Mouse (Mus musculus) heart, embryonic 12.5 days (tissue): ENCODE results near the gene Mrps36. TPM values are rescaled to one million over a fixed set of nuclear protein-coding genes. Genes with fewer than 3 reads are reported as not detected.

Experiments used
- ATAC-seq: fragments of 200-750 bp; cut with Nextera tagmentation; 2 replicates; pipeline ENCODE4 v1.8.0; 2017; ENCODE audit warnings: moderate TSS enrichment, moderate library complexity; ENCODE audit not compliant: insufficient number of reproducible peaks, low FRiP score
- H3K27ac ChIP-seq: fragments of 300-500 bp; sonication (generic); 2 replicates; pipeline ENCODE4 v1.5.1; 2016; ENCODE audit warnings: mild to moderate bottlenecking, moderate library complexity; ENCODE audit not compliant: poor library complexity, severe bottlenecking
- H3K27me3 ChIP-seq: fragments of 300-500 bp; sonication (generic); replicated peaks from 2 replicates; pipeline ENCODE4 v1.6.1; 2016; ENCODE audit warnings: mild to moderate bottlenecking, moderate library complexity
- H3K36me3 ChIP-seq: fragments of 300-500 bp; sonication (generic); 2 replicates; pipeline ENCODE4 v1.6.1; 2016; ENCODE audit warnings: mild to moderate bottlenecking, moderate library complexity
- H3K4me1 ChIP-seq: fragments of 300-500 bp; sonication (generic); replicated peaks from 2 replicates; pipeline ENCODE4 v1.6.1; 2016; ENCODE audit warnings: mild to moderate bottlenecking
- H3K4me2 ChIP-seq: fragments of 300-500 bp; sonication (generic); 2 replicates; pipeline ENCODE4 v1.6.1; 2016; ENCODE audit warnings: mild to moderate bottlenecking, moderate library complexity
- H3K4me3 ChIP-seq: fragments of 300-500 bp; sonication (generic); 2 replicates; pipeline ENCODE4 v1.5.1; 2016; ENCODE audit warnings: mild to moderate bottlenecking
- H3K9ac ChIP-seq: fragments of 300-500 bp; sonication (generic); 2 replicates; pipeline ENCODE4 v1.6.1; 2016; ENCODE audit warnings: mild to moderate bottlenecking, moderate library complexity
- H3K9me3 ChIP-seq: fragments of 300-500 bp; sonication (generic); replicated peaks from 2 replicates; pipeline ENCODE4 v1.6.1; 2016; ENCODE audit warnings: mild to moderate bottlenecking, moderate library complexity
- WGBS: fragments of 180-500 bp; shearing (Covaris S2); methylation state at CpG from one replicate; pipeline ENCODE4 v1.1.7; 2016; 5-methylcytosine and 5-hydroxymethylcytosine counted together
- polyA plus RNA-seq: library from polyadenylated mRNA; unstranded; fragments of >200 nt; fragmentation: Nextera tagmentation; extraction: Ambion mirVana; gene quantifications from 2 replicates; pipeline ENCODE4 v1.2.1, GENCODE M21; 2016

Mrps36 gene
- polyA plus RNA-seq, 1 experiment from 2014 or later: 256 TPM

DNA sequence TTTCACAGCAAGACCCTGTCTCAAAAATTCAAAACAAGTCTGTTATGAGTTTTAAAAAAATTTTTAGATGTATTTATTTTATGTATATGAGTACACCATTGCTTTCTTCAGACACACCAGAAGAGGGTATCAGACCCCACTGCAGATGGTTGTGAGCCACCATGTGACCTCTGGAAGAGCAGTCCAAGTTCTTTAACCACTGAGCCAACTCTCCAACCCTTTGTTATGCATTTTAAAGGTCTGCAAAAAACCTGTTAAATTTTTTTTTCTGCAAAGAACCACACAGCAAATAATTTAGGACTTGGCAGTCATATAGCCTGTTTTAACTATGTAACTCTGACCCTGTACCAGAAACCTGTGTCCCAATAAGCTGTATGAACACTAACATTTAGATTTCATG, 30.2 kb upstream of the Mrps36 start:
- Histone ChIP-seq H3K27me3 (no peaks in the 10 kb centered on the region), H3K9ac (peak overlapping the region; percentile 77; the same call in 1 of the 2 replicates), H3K36me3 (peaks cover 33% of the 10 kb centered on the region), H3K9me3 (no peaks in the 10 kb centered on the region), H3K4me2 (peak overlapping the region; percentile 94), H3K27ac (no peak overlapping the region), H3K4me3 (peak overlapping the region; percentile 70), H3K4me1 (peaks cover 16% of the 10 kb centered on the region)
- ATAC-seq: no peak

DNA sequence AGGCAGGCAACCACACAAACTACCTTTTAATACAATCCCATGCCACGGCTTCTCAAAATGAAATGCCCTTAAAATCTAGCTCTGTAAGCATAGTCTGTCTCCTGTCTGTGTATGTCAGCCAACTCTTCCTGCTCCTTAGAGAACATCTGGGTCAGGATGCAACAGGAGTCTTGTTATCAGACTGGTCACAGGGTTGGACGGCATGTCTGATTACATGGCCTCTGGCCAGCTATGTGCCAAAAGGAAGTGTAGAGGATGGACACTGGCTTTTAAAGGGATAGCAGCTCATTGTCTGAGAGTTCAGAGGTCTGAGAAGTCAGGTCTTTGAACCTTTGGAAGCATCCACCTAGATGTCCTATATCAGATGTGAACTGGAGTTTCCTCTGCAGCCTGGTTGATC, 10.9 kb upstream of the Mrps36 start:
- Histone ChIP-seq H3K27ac (no peak overlapping the region), H3K4me3 (no peak overlapping the region), H3K4me1 (peaks cover 7% of the 10 kb centered on the region; the same call in 1 of the 2 replicates), H3K4me2 (no peak overlapping the region), H3K9ac (no peak overlapping the region), H3K36me3 (peaks cover 14% of the 10 kb centered on the region), H3K27me3 (no peaks in the 10 kb centered on the region), H3K9me3 (no peaks in the 10 kb centered on the region)
- ATAC-seq: no peak
- 55% methylated on average over 2 of the region's 2 CpGs for WGBS

DNA sequence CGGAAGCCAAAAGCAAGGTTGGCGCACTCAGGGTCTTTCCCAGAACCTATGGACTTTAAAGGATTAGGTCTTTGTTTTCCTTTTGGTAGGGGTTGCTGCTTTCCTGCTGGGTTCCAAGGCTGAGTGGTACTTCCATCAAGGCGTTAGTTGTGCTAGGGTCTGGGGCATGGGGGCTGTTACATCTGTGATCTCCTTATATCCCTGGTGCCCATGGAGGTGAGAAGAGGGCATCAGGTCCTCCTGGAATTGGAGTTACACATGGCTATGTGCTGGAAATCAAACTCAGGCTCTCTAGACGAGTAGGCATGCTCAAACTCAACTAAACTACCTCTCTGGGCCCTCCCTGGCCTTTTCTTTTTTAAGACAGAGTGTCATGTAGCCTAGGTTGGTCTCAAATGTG, 9.7 kb upstream of the Mrps36 start:
- Histone ChIP-seq H3K9ac (no peak overlapping the region), H3K4me2 (no peak overlapping the region), H3K4me3 (no peak overlapping the region), H3K9me3 (no peaks in the 10 kb centered on the region), H3K27ac (no peak overlapping the region), H3K27me3 (no peaks in the 10 kb centered on the region), H3K36me3 (peaks cover 3% of the 10 kb centered on the region), H3K4me1 (peaks cover 7% of the 10 kb centered on the region; the same call in 1 of the 2 replicates)
- 70% methylated on average over 4 of the region's 4 CpGs for WGBS
- no peak for ATAC-seq

DNA sequence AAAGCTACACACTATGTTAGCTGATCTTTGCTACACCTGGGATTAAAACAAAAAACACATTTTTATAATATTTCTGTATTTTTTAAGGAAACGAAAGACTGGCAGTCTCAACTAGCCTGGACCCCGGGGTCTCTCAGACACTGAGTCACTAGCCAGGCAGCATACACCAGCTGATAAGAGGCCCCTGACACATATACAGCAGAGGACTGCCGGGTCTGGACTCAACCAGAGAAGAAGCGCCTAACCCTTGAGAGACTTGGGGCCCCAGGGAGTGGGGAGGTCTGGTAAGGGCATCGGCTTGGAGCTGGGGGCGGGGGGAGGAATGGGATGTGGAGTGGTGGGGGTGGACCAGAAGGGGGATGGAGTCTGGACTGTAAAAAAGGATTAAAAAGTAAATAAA, 8.6 kb upstream of the Mrps36 start:
- Histone ChIP-seq H3K27me3 (no peaks in the 10 kb centered on the region), H3K36me3 (no peaks in the 10 kb centered on the region; the same call in 1 of the 2 replicates), H3K9me3 (no peaks in the 10 kb centered on the region), H3K4me2 (no peak overlapping the region), H3K27ac (no peak overlapping the region), H3K9ac (no peak overlapping the region), H3K4me3 (no peak overlapping the region), H3K4me1 (peaks cover 7% of the 10 kb centered on the region; the same call in 1 of the 2 replicates)
- 47% methylated on average over 6 of the region's 6 CpGs for WGBS
- ATAC-seq: no peak

DNA sequence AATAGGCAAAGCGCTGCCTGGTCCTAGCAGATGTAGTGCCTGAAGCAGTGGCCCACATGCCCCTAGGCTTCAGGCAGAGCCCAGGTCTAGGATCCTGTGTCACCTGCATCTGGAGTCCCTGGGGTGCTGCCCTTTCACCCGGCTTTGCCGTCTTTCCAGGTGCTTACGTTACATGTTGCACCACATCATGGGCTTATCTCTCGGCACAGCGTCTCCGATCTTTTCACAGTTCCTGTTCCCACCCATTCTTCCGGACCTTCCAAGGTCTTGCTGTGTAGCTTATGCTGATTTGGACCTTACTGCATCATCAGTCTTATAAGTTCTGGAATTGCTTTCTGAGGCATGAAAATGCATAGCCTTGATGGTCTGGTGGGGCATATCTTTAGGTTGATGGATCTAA, 8.1 kb upstream of the Mrps36 start:
- H3K4me2 ChIP-seq: no peak overlapping the region
- H3K9ac ChIP-seq: no peak overlapping the region
- WGBS: 66% methylated on average over 8 of the region's 8 CpGs
- no peaks in the 10 kb centered on the region for H3K27me3 ChIP-seq
- H3K27ac ChIP-seq: no peak overlapping the region
- H3K4me1 ChIP-seq: peaks cover 7% of the 10 kb centered on the region; the same call in 1 of the 2 replicates
- no peak for ATAC-seq
- H3K9me3 ChIP-seq: no peaks in the 10 kb centered on the region
- no peaks in the 10 kb centered on the region; the same call in 1 of the 2 replicates for H3K36me3 ChIP-seq
- H3K4me3 ChIP-seq: no peak overlapping the region

DNA sequence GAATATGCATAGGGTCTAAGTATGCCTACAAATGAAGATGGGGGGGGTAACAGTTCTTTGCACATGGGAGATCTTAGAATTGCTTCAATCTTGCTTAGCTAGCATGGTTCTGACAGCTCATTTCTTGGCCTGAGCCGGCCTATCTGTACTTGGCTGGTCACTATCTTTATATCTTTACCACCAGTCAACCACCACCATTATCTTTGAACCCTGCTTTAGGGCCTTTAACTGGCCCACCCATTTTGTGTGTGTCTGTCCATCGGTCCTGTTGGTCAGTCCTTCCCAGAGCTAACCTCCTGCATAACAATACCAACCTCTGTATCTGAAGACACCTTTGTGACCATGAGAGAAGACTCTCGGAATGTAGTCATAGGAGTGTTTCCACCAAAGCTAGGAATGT, 6.9 kb upstream of the Mrps36 start:
- H3K36me3 ChIP-seq: no peaks in the 10 kb centered on the region; the same call in 1 of the 2 replicates
- no peaks in the 10 kb centered on the region for H3K27me3 ChIP-seq
- no peaks in the 10 kb centered on the region for H3K9me3 ChIP-seq
- no peak overlapping the region for H3K9ac ChIP-seq
- no peak overlapping the region for H3K27ac ChIP-seq
- ATAC-seq: no peak
- peaks cover 7% of the 10 kb centered on the region; the same call in 1 of the 2 replicates for H3K4me1 ChIP-seq
- no peak overlapping the region for H3K4me2 ChIP-seq
- H3K4me3 ChIP-seq: no peak overlapping the region
- 68% methylated on average over 3 of the region's 3 CpGs for WGBS

- Histone ChIP-seq H3K9me3 (no peaks in the 10 kb centered on the region), H3K27me3 (no peaks in the 10 kb centered on the region), H3K4me2 (no peak overlapping the region), H3K36me3 (no peaks in the 10 kb centered on the region; the same call in 1 of the 2 replicates), H3K9ac (no peak overlapping the region), H3K4me3 (no peak overlapping the region), H3K27ac (no peak overlapping the region), H3K4me1 (peaks cover 7% of the 10 kb centered on the region; the same call in 1 of the 2 replicates)
- 61% methylated on average over 5 of the region's 5 CpGs for WGBS
- ATAC-seq: no peak
Measured at GRCm38 (mm10) chr13:100750799-100751198, 6.3 kb upstream of the Mrps36 start.

DNA sequence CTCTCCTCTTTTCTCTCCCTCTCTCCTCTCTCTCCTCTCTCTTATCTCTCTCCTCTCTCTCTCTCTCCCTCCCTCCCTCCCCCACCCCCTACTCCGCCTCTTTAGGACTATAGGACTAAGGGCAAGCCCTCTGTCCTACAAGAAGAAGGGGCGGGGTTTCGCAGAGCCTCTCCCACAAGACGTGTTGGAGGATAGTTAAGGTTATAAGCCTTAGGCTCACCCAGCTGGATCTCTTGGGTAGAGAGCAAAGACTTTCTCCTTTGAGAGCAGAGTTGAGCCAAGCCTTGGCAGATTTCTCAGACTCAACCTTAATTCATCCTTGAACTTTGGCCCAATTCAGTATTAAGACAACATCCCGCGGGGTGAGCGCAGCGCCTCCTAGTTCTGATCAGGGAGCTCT, 4.2 kb upstream of the Mrps36 start:
- Histone ChIP-seq H3K27ac (no peak overlapping the region), H3K4me1 (peaks cover 4% of the 10 kb centered on the region; the same call in 1 of the 2 replicates), H3K4me2 (no peak overlapping the region), H3K27me3 (no peaks in the 10 kb centered on the region), H3K36me3 (no peaks in the 10 kb centered on the region), H3K9me3 (no peaks in the 10 kb centered on the region), H3K9ac (no peak overlapping the region), H3K4me3 (no peak overlapping the region)
- no peak for ATAC-seq
- 50% methylated on average over 8 of the region's 8 CpGs for WGBS

- Histone ChIP-seq H3K9me3 (no peaks in the 10 kb centered on the region), H3K9ac (no peak overlapping the region)
- 82% methylated on average over 3 of the region's 3 CpGs for WGBS
Measured at GRCm38 (mm10) chr13:100746090-100746489, 1.6 kb upstream of the Mrps36 start.

DNA sequence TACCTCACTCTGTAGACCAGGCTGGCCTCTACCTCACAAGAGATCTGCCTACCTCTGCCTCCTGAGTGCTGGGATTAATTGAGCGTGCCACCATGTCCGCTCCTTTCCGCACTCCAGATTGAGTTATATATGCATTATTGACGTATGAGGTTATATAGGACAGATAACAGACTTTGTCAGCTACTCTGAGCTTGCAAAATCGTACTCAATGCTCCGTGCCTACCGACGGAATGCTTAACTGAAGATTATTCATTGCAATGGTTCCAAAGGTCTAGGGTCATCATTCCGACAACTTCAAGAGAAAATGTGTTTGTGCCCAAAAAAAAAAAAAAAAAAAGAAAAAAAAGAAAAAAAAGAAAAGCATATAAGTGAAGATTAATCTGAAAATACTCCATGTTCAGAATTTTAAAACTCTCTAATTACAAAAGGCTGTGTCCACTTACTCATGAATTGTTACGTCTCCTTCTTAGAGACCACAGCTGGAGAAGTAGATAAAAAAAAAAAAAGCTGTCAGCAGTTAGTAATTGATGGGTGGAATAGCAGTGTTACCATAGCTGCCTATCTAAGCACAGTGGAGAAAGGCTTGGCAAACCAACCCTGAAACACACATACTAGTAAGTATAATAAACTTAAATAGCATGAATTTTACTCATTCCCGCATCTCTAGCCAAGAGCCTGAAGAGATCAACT, 968 bp downstream of the Mrps36 start:
- H3K9me3 ChIP-seq: no peaks in the 10 kb centered on the region
- H3K4me3 ChIP-seq: peak overlapping the region; percentile 90
- peak; percentile 16 for ATAC-seq
- peaks cover 12% of the 10 kb centered on the region for H3K4me1 ChIP-seq
- H3K27ac ChIP-seq: peak overlapping the region; percentile 99
- WGBS: 58% methylated on average over 11 of the region's 11 CpGs
- no peaks in the 10 kb centered on the region for H3K27me3 ChIP-seq
- H3K4me2 ChIP-seq: peak overlapping the region; percentile 65
- H3K9ac ChIP-seq: peak overlapping the region; percentile 88; the same call in 1 of the 2 replicates
- H3K36me3 ChIP-seq: peaks cover 16% of the 10 kb centered on the region

More at GRCm38 (mm10) chr13:100746090-100746489, 1.6 kb upstream of the Mrps36 start:
- H3K4me3 ChIP-seq: no peak overlapping the region
- H3K4me2 ChIP-seq: no peak overlapping the region
- no peak overlapping the region for H3K27ac ChIP-seq
- H3K4me1 ChIP-seq: peaks cover 12% of the 10 kb centered on the region
- H3K36me3 ChIP-seq: no peaks in the 10 kb centered on the region
- no peak for ATAC-seq
- no peaks in the 10 kb centered on the region for H3K27me3 ChIP-seq

GRCm38 (mm10) chr13:100742831-100743230, 1.6 kb downstream of the Mrps36 start:
- Histone ChIP-seq H3K4me2 (peak overlapping the region; percentile 59), H3K4me3 (no peak overlapping the region), H3K36me3 (peaks cover 21% of the 10 kb centered on the region), H3K27ac (no peak overlapping the region), H3K4me1 (peaks cover 12% of the 10 kb centered on the region), H3K9me3 (no peaks in the 10 kb centered on the region), H3K27me3 (no peaks in the 10 kb centered on the region), H3K9ac (no peak overlapping the region)
- no peak for ATAC-seq
- WGBS: 82% methylated on average over 5 of the region's 5 CpGs

GRCm38 (mm10) chr13:100732756-100733155, 11.7 kb downstream of the Mrps36 start:
- Histone ChIP-seq H3K4me3 (no peak overlapping the region), H3K36me3 (peaks cover 33% of the 10 kb centered on the region), H3K27ac (no peak overlapping the region), H3K9me3 (no peaks in the 10 kb centered on the region), H3K9ac (no peak overlapping the region), H3K4me1 (peaks cover 18% of the 10 kb centered on the region), H3K4me2 (no peak overlapping the region), H3K27me3 (no peaks in the 10 kb centered on the region)
- 94% methylated on average over 2 of the region's 2 CpGs for WGBS
- no peak for ATAC-seq
